Mouse (Mus musculus) inflammation-experienced regulatory T-cells, adult 16 weeks (primary cell): Measurements from ENCODE around the gene Ffar2. TPM values are rescaled to one million over a fixed set of nuclear protein-coding genes. Genes with fewer than 3 reads are reported as not detected.

Source experiments
- polyA plus RNA-seq: library from polyadenylated mRNA; unstranded; fragments of 100-300 nt; shearing (Covaris generic); gene quantifications from one replicate; pipeline ENCODE4 v1.2.1, GENCODE M21; 2017

The Ffar2 gene
- not detected for polyA plus RNA-seq

DNA sequence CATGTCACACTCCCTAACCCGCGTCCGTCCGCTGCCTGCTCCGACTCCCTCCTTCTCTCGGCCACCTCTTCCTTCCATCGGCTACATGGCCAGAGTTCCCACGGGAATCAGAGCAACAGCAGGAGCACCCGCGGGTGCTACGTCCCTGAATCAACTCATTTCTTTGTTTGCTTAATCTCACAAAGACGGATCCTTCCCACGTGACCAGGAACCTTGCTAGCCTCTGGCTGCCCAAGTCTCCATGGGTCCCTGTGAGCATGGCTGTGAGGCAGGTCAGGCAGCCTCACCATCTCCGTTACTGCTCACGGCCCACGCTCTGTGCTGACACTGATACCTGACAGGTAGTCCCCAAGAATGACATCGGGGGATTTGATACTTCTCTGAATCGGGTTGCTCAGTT is at the start of gene Ffar2:
Gene Ffar2 (minus strand): TSS at position 101 of the 400 bp plus-strand sequence.

DNA sequence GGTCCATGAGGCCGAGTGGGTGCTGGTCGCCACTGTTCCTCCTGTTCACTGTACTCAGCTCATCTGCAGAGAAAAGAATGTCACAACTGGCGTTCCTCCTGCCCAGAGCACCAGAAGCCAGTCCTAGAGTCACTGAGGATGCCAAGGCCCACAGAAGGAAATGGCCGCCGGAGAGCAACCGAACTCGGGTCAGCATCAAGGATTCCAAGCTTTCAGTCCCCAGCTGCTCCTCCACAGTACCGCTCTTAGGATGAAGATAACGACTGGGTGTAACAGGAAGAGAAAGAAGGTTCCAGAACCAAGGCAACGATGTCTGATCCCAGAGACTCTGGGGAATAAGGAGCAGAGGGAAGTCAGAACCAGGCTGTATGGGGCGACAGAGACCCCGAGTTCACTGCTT is 37.9 kb upstream of the Ffar2 start, which contains the start of gene Ffar1:
Gene Ffar1 (minus strand): TSS at position 101 of the 400 bp plus-strand sequence.

DNA sequence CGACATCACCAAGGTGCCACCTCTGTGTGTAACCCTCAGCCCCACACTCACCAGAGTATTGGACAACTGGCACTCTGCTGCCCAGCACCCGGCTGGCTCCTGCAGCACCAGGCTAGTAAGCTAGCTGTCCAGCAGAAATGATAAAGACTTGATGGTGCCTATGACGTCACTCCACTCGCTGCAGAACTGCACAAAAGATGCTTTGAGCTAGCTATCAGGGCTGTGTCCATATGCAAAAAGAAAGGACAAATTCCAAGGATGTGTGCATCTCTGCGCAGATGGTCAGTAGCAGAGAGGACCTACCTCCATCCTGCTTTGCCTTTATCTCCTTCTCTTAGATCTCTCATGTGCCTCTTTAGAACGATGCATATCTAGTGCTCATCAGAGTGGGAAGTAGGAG is 32.5 kb upstream of the Ffar2 start, which contains the start of gene Ffar3:
Gene Ffar3 (minus strand): TSS at position 101 of the 400 bp plus-strand sequence.

DNA sequence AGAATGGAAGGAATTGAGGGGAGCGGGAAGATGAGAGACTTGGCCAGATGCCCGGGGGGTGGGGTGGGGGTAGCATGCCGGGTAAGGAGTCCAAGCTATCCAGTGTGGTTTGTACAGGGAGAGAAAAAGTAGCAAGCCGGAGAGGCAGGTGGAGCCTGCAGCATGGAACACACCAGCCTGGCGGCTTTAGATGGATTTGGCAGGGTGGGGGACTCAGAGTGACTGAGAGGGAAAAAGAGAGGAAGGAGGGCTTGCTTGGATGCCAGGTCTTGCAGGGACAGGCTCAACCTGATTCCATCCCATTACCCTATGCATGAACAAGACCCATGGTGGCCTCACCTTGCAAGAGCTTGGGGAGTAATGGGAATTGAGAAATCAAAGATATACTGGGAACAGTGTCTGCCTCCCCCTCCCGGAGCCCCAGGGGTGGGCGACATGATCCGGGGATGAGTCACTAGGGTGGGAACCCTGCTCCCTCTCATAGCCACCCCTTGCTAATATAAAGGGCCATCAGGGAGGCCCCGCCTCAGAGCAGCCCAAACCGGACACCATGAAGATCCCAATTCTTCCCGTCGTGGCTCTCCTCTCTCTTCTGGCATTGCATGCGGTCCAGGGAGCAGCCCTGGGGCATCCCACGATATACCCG is 36.1 kb downstream of the Ffar2 start, which contains the start of gene Krtdap:
Gene Krtdap (plus strand): TSS at position 520 of the 646 bp plus-strand sequence.

Other genes with a start within 250 kb of the Ffar2 start
- 10.1 TPM for gene Kmt2b, start 235.0 kb downstream of the Ffar2 start, polyA plus RNA-seq
- 19.2 TPM for gene Zbtb32, start 224.9 kb downstream of the Ffar2 start, polyA plus RNA-seq
- 0.82 TPM for gene Upk1a, start 210.9 kb downstream of the Ffar2 start, polyA plus RNA-seq
- gene Cox6b1, start 197.6 kb downstream of the Ffar2 start, polyA plus RNA-seq: 664 TPM
- gene Etv2, start 187.9 kb downstream of the Ffar2 start, polyA plus RNA-seq: not detected
- 224 TPM for gene Rbm42, start 173.5 kb downstream of the Ffar2 start, polyA plus RNA-seq
- 41.2 TPM for gene Haus5, start 158.8 kb downstream of the Ffar2 start, polyA plus RNA-seq
- gene Pmis2, start 152.2 kb downstream of the Ffar2 start, polyA plus RNA-seq: not detected
- gene 2200002J24Rik, start 124.8 kb downstream of the Ffar2 start, polyA plus RNA-seq: not detected
- not detected for gene Atp4a, start 111.6 kb downstream of the Ffar2 start, polyA plus RNA-seq
- gene Tmem147, start 94.2 kb downstream of the Ffar2 start, polyA plus RNA-seq: 117 TPM
- gene Gapdhs, start 80.1 kb downstream of the Ffar2 start, polyA plus RNA-seq: 0.37 TPM
- 1.3 TPM for gene Sbsn, start 72.3 kb downstream of the Ffar2 start, polyA plus RNA-seq
- gene Dmkn, start 60.0 kb downstream of the Ffar2 start, polyA plus RNA-seq: not detected
- not detected for gene Krtdap, start 35.9 kb downstream of the Ffar2 start, polyA plus RNA-seq
- not detected for gene Ffar3, start 32.4 kb upstream of the Ffar2 start, polyA plus RNA-seq
- gene Ffar1, start 37.8 kb upstream of the Ffar2 start, polyA plus RNA-seq: 0.24 TPM
- gene Cd22, start 56.6 kb upstream of the Ffar2 start, polyA plus RNA-seq: 24.5 TPM
- gene Mag, start 91.1 kb upstream of the Ffar2 start, polyA plus RNA-seq: 0.12 TPM
- gene Hamp2, start 100.9 kb upstream of the Ffar2 start, polyA plus RNA-seq: not detected
- gene Hamp, start 120.3 kb upstream of the Ffar2 start, polyA plus RNA-seq: not detected
- gene Usf2, start 133.0 kb upstream of the Ffar2 start, polyA plus RNA-seq: 10.4 TPM
- 8.0 TPM for gene Lsr, start 149.7 kb upstream of the Ffar2 start, polyA plus RNA-seq
- gene Fam187b, start 150.0 kb upstream of the Ffar2 start, polyA plus RNA-seq: 1.4 TPM
- gene Fxyd5, start 218.7 kb upstream of the Ffar2 start, polyA plus RNA-seq: 1,750 TPM
- not detected for gene Fxyd7, start 227.7 kb upstream of the Ffar2 start, polyA plus RNA-seq
- not detected for gene Fxyd1, start 233.4 kb upstream of the Ffar2 start, polyA plus RNA-seq
- not detected for gene Lgi4, start 235.6 kb upstream of the Ffar2 start, polyA plus RNA-seq